Mouse (Mus musculus): ENCODE measurements around the gene Riiad1. TPM values are rescaled to one million over a fixed set of nuclear protein-coding genes. Genes with fewer than 3 reads are reported as not detected.

The Riiad1 gene
- polyA plus RNA-seq, 1 experiment from 2014 or later, result 18.0 TPM

- Histone ChIP-seq H3K4me3 (peak overlapping the region; percentile 40), H3K9me3 (no peaks in the 10 kb centered on the region), H3K4me2 (replicated peaks) (peak overlapping the region; percentile 39), H3K27ac (replicated peaks) (peak overlapping the region; percentile 39), H3K4me1 (0 out of 2 replicates have a peak, but pooled peaks cover 5% of the 10 kb centered on the region), H3K36me3 (no peaks in the 10 kb centered on the region), H3K27me3 (no peaks in the 10 kb centered on the region), H3K9ac (replicated peaks) (peak overlapping the region; percentile 12; the same call in 1 of the 2 replicates)
- WGBS, result under 1% methylated on average over 12 of the region's 12 CpGs
- peak; percentile 93 for ATAC-seq (replicated peaks)
Observed at GRCm38 (mm10) chr3:94456529-94457000, 23.6 kb downstream of the Riiad1 start.

- Histone ChIP-seq H3K4me3 (no peak overlapping the region), H3K36me3 (peaks cover 54% of the 10 kb centered on the region), H3K4me2 (replicated peaks) (no peak overlapping the region), H3K9me3 (no peaks in the 10 kb centered on the region), H3K9ac (replicated peaks) (no peak overlapping the region), H3K27me3 (no peaks in the 10 kb centered on the region), H3K4me1 (peaks cover 4% of the 10 kb centered on the region), H3K27ac (replicated peaks) (no peak overlapping the region)
- no peak for ATAC-seq (replicated peaks)
- 96% methylated on average over 2 of the region's 2 CpGs for WGBS
Observed at GRCm38 (mm10) chr3:94449377-94449776, 30.8 kb downstream of the Riiad1 start.

GRCm38 (mm10) chr3:94443597-94443964, 36.6 kb downstream of the Riiad1 start, which contains the start of gene Oaz3:
Oaz3 (minus strand) TSS chr3:94443915.
- no peak; the same call in 1 of the 2 replicates for ATAC-seq (replicated peaks)
- peaks cover 34% of the 10 kb centered on the region for H3K36me3 ChIP-seq
- no peaks in the 10 kb centered on the region for H3K9me3 ChIP-seq
- peak within 1 kb of the TSS; percentile 72 for H3K27ac ChIP-seq (replicated peaks)
- no peaks in the 10 kb centered on the region for H3K27me3 ChIP-seq
- peak within 1 kb of the TSS; percentile 60 for H3K4me3 ChIP-seq
- H3K4me2 ChIP-seq (replicated peaks), result peak within 1 kb of the TSS; percentile 93
- WGBS, result 2% methylated on average over 24 of the region's 24 CpGs
- H3K9ac ChIP-seq (replicated peaks), result peak within 1 kb of the TSS; percentile 96
- H3K4me1 ChIP-seq, result peaks cover 13% of the 10 kb centered on the region

GRCm38 (mm10) chr3:94442951-94443596, 37.1 kb downstream of the Riiad1 start, which contains the start of gene Mrpl9:
Mrpl9 (plus strand) TSS chr3:94443318.
- Histone ChIP-seq H3K27me3 (no peaks in the 10 kb centered on the region), H3K9ac (replicated peaks) (peak within 1 kb of the TSS; percentile 96), H3K4me1 (peaks cover 13% of the 10 kb centered on the region), H3K4me3 (peak within 1 kb of the TSS; percentile 60), H3K27ac (replicated peaks) (peak within 1 kb of the TSS; percentile 72), H3K4me2 (replicated peaks) (peak within 1 kb of the TSS; percentile 93), H3K9me3 (no peaks in the 10 kb centered on the region), H3K36me3 (peaks cover 29% of the 10 kb centered on the region)
- WGBS, result 1% methylated on average over 37 of the region's 39 CpGs
- peak; percentile 98 for ATAC-seq (replicated peaks)

GRCm38 (mm10) chr3:94441182-94441581, 39.0 kb downstream of the Riiad1 start:
- Histone ChIP-seq H3K27me3 (no peaks in the 10 kb centered on the region), H3K9ac (replicated peaks) (no peak overlapping the region), H3K4me3 (no peak overlapping the region), H3K36me3 (peaks cover 10% of the 10 kb centered on the region), H3K4me1 (peaks cover 13% of the 10 kb centered on the region), H3K4me2 (replicated peaks) (no peak overlapping the region), H3K9me3 (no peaks in the 10 kb centered on the region), H3K27ac (replicated peaks) (no peak overlapping the region)
- 46% methylated on average over 3 of the region's 3 CpGs for WGBS
- ATAC-seq (replicated peaks), result no peak

- WGBS, result 86% methylated on average over 9 of the region's 9 CpGs
- 0 out of 2 replicates have a peak, but pooled peaks cover 9% of the 10 kb centered on the region for H3K36me3 ChIP-seq
Observed at GRCm38 (mm10) chr3:94436420-94436819, 43.7 kb downstream of the Riiad1 start.

GRCm38 (mm10) chr3:94434305-94434704, 45.8 kb downstream of the Riiad1 start:
- H3K27me3 ChIP-seq, result no peaks in the 10 kb centered on the region
- no peaks in the 10 kb centered on the region for H3K4me1 ChIP-seq
- ATAC-seq (replicated peaks), result no peak
- no peak overlapping the region for H3K4me2 ChIP-seq (replicated peaks)
- no peaks in the 10 kb centered on the region for H3K9me3 ChIP-seq
- H3K27ac ChIP-seq (replicated peaks), result no peak overlapping the region
- no peak overlapping the region for H3K4me3 ChIP-seq
- 94% methylated on average over 2 of the region's 2 CpGs for WGBS
- H3K9ac ChIP-seq (replicated peaks), result no peak overlapping the region
- H3K36me3 ChIP-seq, result peaks cover 22% of the 10 kb centered on the region

More at GRCm38 (mm10) chr3:94436420-94436819, 43.7 kb downstream of the Riiad1 start:
- Histone ChIP-seq H3K4me1 (no peaks in the 10 kb centered on the region), H3K9ac (replicated peaks) (no peak overlapping the region), H3K27me3 (no peaks in the 10 kb centered on the region), H3K4me3 (no peak overlapping the region), H3K27ac (replicated peaks) (no peak overlapping the region), H3K4me2 (replicated peaks) (no peak overlapping the region), H3K9me3 (no peaks in the 10 kb centered on the region)
- ATAC-seq (replicated peaks), result no peak

- H3K9ac ChIP-seq (replicated peaks), result no peak overlapping the region
- no peak overlapping the region for H3K4me2 ChIP-seq (replicated peaks)
- no peak overlapping the region for H3K27ac ChIP-seq (replicated peaks)
- no peaks in the 10 kb centered on the region for H3K4me1 ChIP-seq
- no peak overlapping the region for H3K4me3 ChIP-seq
- no peaks in the 10 kb centered on the region for H3K27me3 ChIP-seq
- H3K36me3 ChIP-seq, result peaks cover 49% of the 10 kb centered on the region
- WGBS, result 84% methylated on average over 2 of the region's 2 CpGs
- ATAC-seq (replicated peaks), result no peak
- no peaks in the 10 kb centered on the region for H3K9me3 ChIP-seq
Observed at GRCm38 (mm10) chr3:94430980-94431379, 49.2 kb downstream of the Riiad1 start.

Other genes with a start within 250 kb of the Riiad1 start
- not detected in 2 replicates for gene Gm4778, start 216.3 kb downstream of the Riiad1 start, polyA plus RNA-seq (2015; fragmentation: Nextera tagmentation; extraction: Ambion mirVana)
- gene Them4, start 170.3 kb downstream of the Riiad1 start, polyA plus RNA-seq (2015; fragmentation: Nextera tagmentation; extraction: Ambion mirVana), result 32.1 and 34.1 TPM in 2 replicates
- 0.78 and 1.1 TPM in 2 replicates for gene Them5, start 138.2 kb downstream of the Riiad1 start, polyA plus RNA-seq (2015; fragmentation: Nextera tagmentation; extraction: Ambion mirVana)
- gene C2cd4d, start 117.9 kb downstream of the Riiad1 start, polyA plus RNA-seq (2015; fragmentation: Nextera tagmentation; extraction: Ambion mirVana), result 1.3 and 1.7 TPM in 2 replicates
- gene Rorc, start 107.5 kb downstream of the Riiad1 start, polyA plus RNA-seq (2015; fragmentation: Nextera tagmentation; extraction: Ambion mirVana), result 1.0 and 1.2 TPM in 2 replicates
- 0.97 and 1.0 TPM in 2 replicates for gene Lingo4, start 81.8 kb downstream of the Riiad1 start, polyA plus RNA-seq (2015; fragmentation: Nextera tagmentation; extraction: Ambion mirVana)
- gene Tdrkh, start 67.1 kb downstream of the Riiad1 start, polyA plus RNA-seq (2015; fragmentation: Nextera tagmentation; extraction: Ambion mirVana), result 65.3 and 65.9 TPM in 2 replicates
- 61.7 and 62.7 TPM in 2 replicates for gene Mrpl9, start 37.0 kb downstream of the Riiad1 start, polyA plus RNA-seq (2015; fragmentation: Nextera tagmentation; extraction: Ambion mirVana)
- gene Oaz3, start 36.4 kb downstream of the Riiad1 start, polyA plus RNA-seq (2015; fragmentation: Nextera tagmentation; extraction: Ambion mirVana), result 1.6 and 1.7 TPM in 2 replicates
- gene Celf3, start 2.0 kb downstream of the Riiad1 start, polyA plus RNA-seq (2015; fragmentation: Nextera tagmentation; extraction: Ambion mirVana), result 331 and 337 TPM in 2 replicates
- gene Snx27, start 102.4 kb upstream of the Riiad1 start, polyA plus RNA-seq (2015; fragmentation: Nextera tagmentation; extraction: Ambion mirVana), result 81.1 and 86.6 TPM in 2 replicates
- gene Gm10972, start 162.8 kb upstream of the Riiad1 start, polyA plus RNA-seq (2015; fragmentation: Nextera tagmentation; extraction: Ambion mirVana), result not detected in 2 replicates
- gene Tuft1, start 178.5 kb upstream of the Riiad1 start, polyA plus RNA-seq (2015; fragmentation: Nextera tagmentation; extraction: Ambion mirVana), result 3.6 and 4.1 TPM in 2 replicates
- gene Selenbp2, start 213.2 kb upstream of the Riiad1 start, polyA plus RNA-seq (2015; fragmentation: Nextera tagmentation; extraction: Ambion mirVana), result 0.48 and 0.78 TPM in 2 replicates

Measured in forebrain, embryonic 15.5 days (tissue).